Mouse (Mus musculus): ENCODE results near the gene Mettl24. TPM values are rescaled to one million over a fixed set of nuclear protein-coding genes. Genes with fewer than 3 reads are reported as not detected.

Mettl24 gene
- polyA plus RNA-seq, 1 experiment from 2014 or later: 0.78 TPM

DNA sequence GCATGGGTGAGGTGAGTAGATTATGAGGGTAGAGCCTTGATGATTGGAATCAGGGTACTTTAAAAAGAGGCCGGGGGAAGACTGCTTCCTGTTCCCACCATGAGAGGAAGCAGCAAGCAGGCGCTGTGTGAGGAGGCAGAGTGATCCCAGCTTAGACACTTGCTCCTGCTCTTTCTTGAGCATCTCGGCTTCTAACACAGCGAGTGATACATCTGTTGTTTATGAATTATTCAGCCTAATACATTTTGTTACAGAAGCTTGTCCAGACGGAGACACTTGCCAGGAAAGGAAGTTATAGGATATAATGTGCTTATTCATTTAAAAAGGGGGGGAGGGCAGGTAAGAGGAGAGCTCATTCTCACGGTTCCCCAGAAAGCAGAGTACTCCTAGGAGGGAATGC lies 142.9 kb downstream of the Mettl24 start:
- WGBS: 69% methylated on average over 6 of the region's 6 CpGs
- Histone ChIP-seq H3K4me3 (ENCODE audit: low read depth, low read length) (no peak overlapping the region), H3K27ac (ENCODE audit: low read length) (no peak overlapping the region), H3K36me3 (ENCODE audit: control insufficient read depth, insufficient read depth, low read length) (peaks cover 3% of the 10 kb centered on the region; the same call in 1 of the 2 replicates), H3K9ac (ENCODE audit: low read depth, low read length) (no peak overlapping the region), H3K4me2 (ENCODE audit: low read length) (no peak overlapping the region), H3K9me3 (replicated peaks; ENCODE audit: control insufficient read depth, low read length, poor library complexity, severe bottlenecking) (no peaks in the 10 kb centered on the region), H3K27me3 (ENCODE audit: control insufficient read depth, insufficient read depth, low read depth, low read length) (no peaks in the 10 kb centered on the region), H3K4me1 (ENCODE audit: control insufficient read depth, insufficient read depth, low read length) (no peaks in the 10 kb centered on the region)
- ATAC-seq: no peak

DNA sequence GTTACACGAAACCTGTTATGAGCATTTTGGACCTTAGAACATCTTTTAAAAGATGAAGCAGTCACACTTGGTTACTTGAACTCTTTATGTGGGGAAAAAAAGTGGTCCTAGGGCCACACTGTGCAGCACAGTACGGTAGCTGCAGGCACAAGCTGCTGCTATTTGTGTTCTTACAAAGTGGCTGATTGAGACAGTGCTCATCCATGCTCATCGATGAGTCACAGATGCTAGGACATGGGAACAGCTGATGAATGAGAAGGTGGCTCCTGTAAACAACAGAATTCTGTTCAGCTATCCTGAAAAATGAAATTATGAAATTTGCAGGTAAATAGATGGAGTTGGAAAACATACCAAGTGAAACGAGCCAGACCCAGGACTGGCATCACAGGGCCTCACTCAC lies 144.6 kb downstream of the Mettl24 start:
- no peak overlapping the region for H3K9ac ChIP-seq (ENCODE audit: low read depth, low read length)
- peaks cover 3% of the 10 kb centered on the region; the same call in 1 of the 2 replicates for H3K36me3 ChIP-seq (ENCODE audit: control insufficient read depth, insufficient read depth, low read length)
- ATAC-seq: no peak
- no peaks in the 10 kb centered on the region for H3K27me3 ChIP-seq (ENCODE audit: control insufficient read depth, insufficient read depth, low read depth, low read length)
- no peak overlapping the region for H3K27ac ChIP-seq (ENCODE audit: low read length)
- no peaks in the 10 kb centered on the region for H3K9me3 ChIP-seq (replicated peaks; ENCODE audit: control insufficient read depth, low read length, poor library complexity, severe bottlenecking)
- H3K4me3 ChIP-seq (ENCODE audit: low read depth, low read length): no peak overlapping the region
- H3K4me2 ChIP-seq (ENCODE audit: low read length): no peak overlapping the region
- H3K4me1 ChIP-seq (ENCODE audit: control insufficient read depth, insufficient read depth, low read length): no peaks in the 10 kb centered on the region
- WGBS: 90% methylated on average over 4 of the region's 4 CpGs

DNA sequence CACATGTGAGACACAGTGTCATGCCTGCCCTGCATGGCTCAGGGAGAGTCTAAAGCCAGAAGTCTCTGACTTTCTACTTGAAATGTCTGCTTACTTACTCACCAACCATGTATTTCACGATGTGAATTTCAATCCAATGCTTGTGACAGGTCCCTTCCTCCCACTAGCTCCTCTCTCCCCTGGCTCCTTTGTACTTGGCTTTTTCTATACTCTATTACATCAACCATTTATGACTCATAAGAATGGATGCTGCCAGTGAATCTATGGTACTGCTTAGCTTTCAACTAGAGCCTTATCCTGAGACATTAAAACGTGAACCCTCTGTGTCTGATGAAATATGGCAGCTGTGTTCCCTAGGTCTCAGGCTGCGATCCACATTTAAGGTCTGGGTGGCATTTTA lies 147.2 kb downstream of the Mettl24 start:
- Histone ChIP-seq H3K9me3 (replicated peaks; ENCODE audit: control insufficient read depth, low read length, poor library complexity, severe bottlenecking) (no peaks in the 10 kb centered on the region), H3K4me3 (ENCODE audit: low read depth, low read length) (no peak overlapping the region)
- WGBS: 86% methylated on average over 3 of the region's 3 CpGs

DNA sequence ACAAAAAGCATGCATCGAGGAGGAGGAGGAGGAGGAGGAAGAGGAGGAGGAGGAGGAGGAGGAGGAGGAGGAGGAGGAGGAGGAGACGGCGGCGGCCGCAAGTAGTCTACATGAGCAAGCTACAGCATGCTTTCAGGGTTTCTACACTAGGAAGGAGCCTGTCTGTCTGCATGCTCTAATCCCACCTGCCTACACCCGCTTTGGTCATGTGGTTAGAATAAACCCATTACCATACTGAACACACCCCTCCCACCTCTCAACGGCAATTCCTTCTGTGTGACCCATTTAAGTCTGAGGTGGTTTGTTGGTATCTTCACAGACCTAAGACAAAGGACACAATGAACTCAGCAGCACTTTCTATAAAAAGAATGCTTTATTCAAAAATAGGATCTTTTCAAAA lies 148.2 kb downstream of the Mettl24 start:
- no peak for ATAC-seq
- peaks cover 13% of the 10 kb centered on the region; the same call in 1 of the 2 replicates for H3K36me3 ChIP-seq (ENCODE audit: control insufficient read depth, insufficient read depth, low read length)

More for the DNA sequence above, 147.2 kb downstream of the Mettl24 start:
- Histone ChIP-seq H3K36me3 (ENCODE audit: control insufficient read depth, insufficient read depth, low read length) (peaks cover 11% of the 10 kb centered on the region; the same call in 1 of the 2 replicates), H3K27me3 (ENCODE audit: control insufficient read depth, insufficient read depth, low read depth, low read length) (no peaks in the 10 kb centered on the region), H3K27ac (ENCODE audit: low read length) (no peak overlapping the region), H3K9ac (ENCODE audit: low read depth, low read length) (no peak overlapping the region), H3K4me2 (ENCODE audit: low read length) (no peak overlapping the region), H3K4me1 (ENCODE audit: control insufficient read depth, insufficient read depth, low read length) (no peaks in the 10 kb centered on the region)
- no peak for ATAC-seq

DNA sequence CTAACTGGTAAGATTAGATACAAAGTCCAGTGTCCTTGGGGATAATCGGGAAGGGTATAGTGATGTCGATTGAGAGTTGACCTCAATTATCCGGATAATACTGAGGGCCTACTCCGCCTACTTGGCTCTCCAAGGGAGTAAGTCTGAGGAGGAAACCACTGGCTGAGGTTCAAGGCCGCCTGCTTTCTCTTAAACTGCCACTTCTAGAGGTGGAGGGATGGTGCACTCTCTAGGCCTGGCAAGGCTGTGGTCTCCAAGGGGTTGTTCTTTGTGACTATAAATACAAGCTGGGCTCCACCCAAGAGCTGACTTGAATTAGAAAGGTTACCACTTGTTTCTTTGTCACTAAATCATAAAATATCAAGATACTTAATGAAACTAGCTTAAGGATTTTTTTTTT lies 157.0 kb downstream of the Mettl24 start:
- H3K27me3 ChIP-seq (ENCODE audit: control insufficient read depth, insufficient read depth, low read depth, low read length): no peaks in the 10 kb centered on the region
- 90% methylated on average over 5 of the region's 5 CpGs for WGBS
- ATAC-seq: no peak
- no peak overlapping the region for H3K27ac ChIP-seq (ENCODE audit: low read length)
- H3K9me3 ChIP-seq (replicated peaks; ENCODE audit: control insufficient read depth, low read length, poor library complexity, severe bottlenecking): no peaks in the 10 kb centered on the region
- H3K4me1 ChIP-seq (ENCODE audit: control insufficient read depth, insufficient read depth, low read length): peaks cover 2% of the 10 kb centered on the region; the same call in 1 of the 2 replicates
- H3K4me2 ChIP-seq (ENCODE audit: low read length): no peak overlapping the region
- H3K4me3 ChIP-seq (ENCODE audit: low read depth, low read length): no peak overlapping the region
- H3K36me3 ChIP-seq (ENCODE audit: control insufficient read depth, insufficient read depth, low read length): peaks cover 21% of the 10 kb centered on the region
- H3K9ac ChIP-seq (ENCODE audit: low read depth, low read length): no peak overlapping the region

More for the DNA sequence above, 148.2 kb downstream of the Mettl24 start:
- 89% methylated on average over 6 of the region's 7 CpGs for WGBS
- no peak overlapping the region for H3K27ac ChIP-seq (ENCODE audit: low read length)
- no peaks in the 10 kb centered on the region for H3K9me3 ChIP-seq (replicated peaks; ENCODE audit: control insufficient read depth, low read length, poor library complexity, severe bottlenecking)
- H3K27me3 ChIP-seq (ENCODE audit: control insufficient read depth, insufficient read depth, low read depth, low read length): no peaks in the 10 kb centered on the region
- no peak overlapping the region for H3K4me2 ChIP-seq (ENCODE audit: low read length)
- no peak overlapping the region for H3K4me3 ChIP-seq (ENCODE audit: low read depth, low read length)
- H3K4me1 ChIP-seq (ENCODE audit: control insufficient read depth, insufficient read depth, low read length): no peaks in the 10 kb centered on the region
- H3K9ac ChIP-seq (ENCODE audit: low read depth, low read length): no peak overlapping the region

DNA sequence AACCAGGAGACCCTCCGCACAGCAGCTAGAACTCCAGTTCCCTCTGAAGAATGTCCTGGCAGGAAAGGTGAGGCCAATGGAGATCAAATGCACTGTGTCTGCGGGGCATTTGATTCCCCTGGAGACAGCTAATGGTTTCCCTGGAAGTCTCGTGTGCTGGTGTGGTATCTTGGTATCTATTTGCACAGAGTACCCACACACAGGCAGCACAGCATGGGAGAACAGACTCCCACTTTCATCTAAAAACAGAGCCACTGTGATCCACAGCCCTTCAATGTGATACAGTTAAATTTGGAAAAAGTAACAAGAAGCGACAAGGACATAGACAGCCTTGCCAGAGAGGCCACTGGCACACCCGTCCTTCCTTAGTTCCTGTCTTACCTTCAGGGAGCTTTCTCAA lies 160.8 kb downstream of the Mettl24 start:
- Histone ChIP-seq H3K4me1 (ENCODE audit: control insufficient read depth, insufficient read depth, low read length) (peaks cover 2% of the 10 kb centered on the region; the same call in 1 of the 2 replicates), H3K4me2 (ENCODE audit: low read length) (no peak overlapping the region), H3K27me3 (ENCODE audit: control insufficient read depth, insufficient read depth, low read depth, low read length) (no peaks in the 10 kb centered on the region), H3K9ac (ENCODE audit: low read depth, low read length) (no peak overlapping the region), H3K36me3 (ENCODE audit: control insufficient read depth, insufficient read depth, low read length) (peaks cover 31% of the 10 kb centered on the region), H3K9me3 (replicated peaks; ENCODE audit: control insufficient read depth, low read length, poor library complexity, severe bottlenecking) (no peaks in the 10 kb centered on the region), H3K27ac (ENCODE audit: low read length) (0 out of 2 replicates have a peak overlapping the region, but pooled peaks have one; percentile 28), H3K4me3 (ENCODE audit: low read depth, low read length) (no peak overlapping the region)
- 0 out of 2 replicates have a peak, but pooled peaks have one; percentile 36 for ATAC-seq
- 70% methylated on average over 5 of the region's 5 CpGs for WGBS

DNA sequence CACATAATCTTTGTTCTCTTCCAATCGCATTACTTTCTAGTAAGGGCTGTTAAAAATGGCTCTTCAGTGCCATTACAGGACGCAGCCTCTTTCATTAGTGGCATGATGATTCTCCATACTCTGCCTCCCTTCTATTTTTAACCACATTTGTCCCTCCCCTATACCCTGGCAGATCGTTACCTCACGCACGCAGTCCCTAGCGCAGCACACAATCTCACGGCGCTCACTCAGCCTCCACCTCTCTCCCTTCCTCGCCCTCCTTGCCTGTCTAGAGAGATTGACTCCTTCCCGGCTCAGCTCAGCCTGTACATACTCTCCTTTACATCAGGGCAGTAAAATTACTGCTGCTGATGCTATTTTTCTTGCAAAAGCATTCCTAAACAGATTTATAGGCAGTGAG lies 161.5 kb downstream of the Mettl24 start:
- Histone ChIP-seq H3K9me3 (replicated peaks; ENCODE audit: control insufficient read depth, low read length, poor library complexity, severe bottlenecking) (no peaks in the 10 kb centered on the region), H3K4me3 (ENCODE audit: low read depth, low read length) (no peak overlapping the region), H3K9ac (ENCODE audit: low read depth, low read length) (no peak overlapping the region), H3K27ac (ENCODE audit: low read length) (0 out of 2 replicates have a peak overlapping the region, but pooled peaks have one; percentile 22), H3K36me3 (ENCODE audit: control insufficient read depth, insufficient read depth, low read length) (peaks cover 31% of the 10 kb centered on the region), H3K4me2 (ENCODE audit: low read length) (no peak overlapping the region), H3K4me1 (ENCODE audit: control insufficient read depth, insufficient read depth, low read length) (peaks cover 2% of the 10 kb centered on the region; the same call in 1 of the 2 replicates), H3K27me3 (ENCODE audit: control insufficient read depth, insufficient read depth, low read depth, low read length) (no peaks in the 10 kb centered on the region)
- 74% methylated on average over 10 of the region's 10 CpGs for WGBS
- ATAC-seq: 0 out of 2 replicates have a peak, but pooled peaks have one; percentile 36

DNA sequence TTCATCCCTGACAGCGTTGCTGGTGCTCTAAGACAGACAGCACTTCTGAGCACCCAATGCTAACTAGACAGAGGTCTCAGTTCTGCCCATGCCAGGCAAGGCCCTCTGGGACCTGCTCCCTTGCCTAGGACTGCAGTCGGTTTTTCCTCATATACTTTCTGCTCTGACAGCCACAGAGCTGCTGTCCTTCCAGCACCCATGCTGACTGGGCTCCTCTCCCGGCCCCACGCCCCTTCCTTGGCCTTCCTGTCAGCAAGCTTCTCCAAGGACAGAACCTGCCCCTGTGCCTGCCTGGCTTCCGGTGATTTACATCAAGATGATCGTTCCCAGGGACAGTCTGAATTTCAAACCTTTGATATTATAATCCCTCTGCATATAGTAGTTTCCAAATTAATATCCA lies 162.5 kb downstream of the Mettl24 start:
- no peak for ATAC-seq
- Histone ChIP-seq H3K27me3 (ENCODE audit: control insufficient read depth, insufficient read depth, low read depth, low read length) (no peaks in the 10 kb centered on the region), H3K4me3 (ENCODE audit: low read depth, low read length) (no peak overlapping the region), H3K36me3 (ENCODE audit: control insufficient read depth, insufficient read depth, low read length) (peaks cover 28% of the 10 kb centered on the region), H3K9ac (ENCODE audit: low read depth, low read length) (no peak overlapping the region), H3K4me2 (ENCODE audit: low read length) (no peak overlapping the region), H3K9me3 (replicated peaks; ENCODE audit: control insufficient read depth, low read length, poor library complexity, severe bottlenecking) (no peaks in the 10 kb centered on the region), H3K27ac (ENCODE audit: low read length) (no peak overlapping the region), H3K4me1 (ENCODE audit: control insufficient read depth, insufficient read depth, low read length) (peaks cover 2% of the 10 kb centered on the region; the same call in 1 of the 2 replicates)
- WGBS: 93% methylated on average over 6 of the region's 6 CpGs

DNA sequence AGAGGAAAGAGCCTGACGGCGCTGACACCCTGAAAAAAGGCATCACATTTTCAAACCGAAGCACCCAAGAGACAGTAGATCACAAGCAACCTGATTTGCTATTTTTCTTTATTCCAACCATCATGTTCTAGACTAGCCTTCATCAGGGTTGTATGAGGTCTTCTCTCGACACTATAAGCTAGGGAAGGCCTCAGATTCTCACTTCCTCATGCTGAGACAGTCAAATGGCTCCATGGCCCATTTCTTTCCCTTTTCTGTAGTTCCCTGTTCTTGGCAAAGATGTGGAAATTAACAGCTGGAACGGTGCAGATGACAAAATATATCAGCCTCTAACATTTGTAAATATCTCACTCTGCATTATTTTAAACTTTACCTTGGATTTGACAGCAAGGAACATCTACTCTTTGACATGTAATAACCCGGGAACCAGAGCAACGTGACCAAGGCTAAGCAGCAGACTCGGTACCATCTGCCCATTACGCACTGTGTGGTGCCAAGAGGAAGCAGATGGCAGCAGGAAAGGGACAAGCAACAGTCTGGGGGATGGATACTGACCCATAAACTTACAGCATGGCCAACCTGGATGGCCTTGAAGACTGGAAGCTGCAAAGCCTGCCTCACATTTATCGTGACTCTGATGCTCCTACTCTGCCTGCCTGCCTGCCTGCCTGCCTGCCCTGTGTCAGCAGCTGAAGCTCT lies 164.2 kb downstream of the Mettl24 start:
- WGBS: 96% methylated on average over 10 of the region's 10 CpGs
- Histone ChIP-seq H3K4me2 (ENCODE audit: low read length) (no peak overlapping the region), H3K9me3 (replicated peaks; ENCODE audit: control insufficient read depth, low read length, poor library complexity, severe bottlenecking) (no peaks in the 10 kb centered on the region), H3K9ac (ENCODE audit: low read depth, low read length) (no peak overlapping the region), H3K4me3 (ENCODE audit: low read depth, low read length) (no peak overlapping the region), H3K27ac (ENCODE audit: low read length) (no peak overlapping the region), H3K27me3 (ENCODE audit: control insufficient read depth, insufficient read depth, low read depth, low read length) (no peaks in the 10 kb centered on the region), H3K36me3 (ENCODE audit: control insufficient read depth, insufficient read depth, low read length) (peaks cover 21% of the 10 kb centered on the region), H3K4me1 (ENCODE audit: control insufficient read depth, insufficient read depth, low read length) (peaks cover 2% of the 10 kb centered on the region; the same call in 1 of the 2 replicates)
- ATAC-seq: no peak

Data from midbrain, embryonic 16.5 days (tissue).